ENCODE assay signal across 9 mouse cellular contexts in genomic region chr19:34547976-34548375, GRCm38 (mm10). TPM values are rescaled to one million over a fixed set of nuclear protein-coding genes. Genes with fewer than 3 reads are reported as not detected.
DNase-seq lines count a peak whose midpoint lies in the region; ATAC-seq lines count a peak whose summit lies in the region.
"Had no signal": no experiment of that assay in that cellular context is flagged by ENCODE, and none has a peak within 500 bp of the region (broad histone marks: within the 10 kb centered on the region; RNA-seq: fewer than 3 reads in every experiment).

No protein-coding gene starts in this region.

- no peak overlapping the region for H3K27ac ChIP-seq in hindbrain, embryonic 14.5 days
- H3K27ac ChIP-seq in hindbrain, embryonic 16.5 days (ENCODE audit: low read depth, low read length): no peak overlapping the region
- H3K27ac ChIP-seq in neural tube, embryonic 11.5 days (ENCODE audit: low read depth, low read length): no peak overlapping the region
- H3K27ac ChIP-seq: embryonic facial prominence, embryonic 15.5 days had no signal

- H3K9ac ChIP-seq in hindbrain, embryonic 14.5 days: no peak overlapping the region
- H3K9ac ChIP-seq in hindbrain, embryonic 16.5 days (ENCODE audit: low read depth, low read length): no peak overlapping the region
- H3K9ac ChIP-seq in neural tube, embryonic 11.5 days (ENCODE audit: low read length): no peak overlapping the region
- H3K9ac ChIP-seq: embryonic facial prominence, embryonic 15.5 days had no signal

- H3K27me3 ChIP-seq in hindbrain, embryonic 14.5 days (ENCODE audit: control insufficient read depth, insufficient read depth, low read length): no peaks in the 10 kb centered on the region
- no peaks in the 10 kb centered on the region for H3K27me3 ChIP-seq in hindbrain, embryonic 16.5 days (replicated peaks; ENCODE audit: control insufficient read depth, insufficient read depth, low read length)
- no peaks in the 10 kb centered on the region for H3K27me3 ChIP-seq in neural tube, embryonic 11.5 days (ENCODE audit: control insufficient read depth, insufficient read depth, low read length)
- H3K27me3 ChIP-seq: embryonic facial prominence, embryonic 15.5 days had no signal

- ATAC-seq in hindbrain, embryonic 14.5 days (ENCODE audit: low FRiP score): no peak
- no peak for ATAC-seq in hindbrain, embryonic 16.5 days
- ATAC-seq in neural tube, embryonic 11.5 days (ENCODE audit: insufficient read depth, low FRiP score, low TSS enrichment): no peak

- DNase-seq in hindbrain, embryonic 14.5 days (ENCODE audit: low spot score): peak; percentile 68
- DNase-seq in adrenal gland, adult 18-20 months (ENCODE audit: low spot score in 2 of 2): peak; percentile 81 to 89
- DNase-seq in embryo, embryonic 11 days: peak; percentile 78
- DNase-seq in heart, postnatal 14 days: peak; percentile 83 to 88
- DNase-seq in left cerebral cortex, postnatal 10 days (ENCODE audit: extremely low spot score in 1 of 2, low spot score in 2 of 2): peak; percentile 54 to 76
- DNase-seq in neural tube, embryonic 11.5 days (ENCODE audit: low spot score): peak; percentile 75
- DNase-seq in thymus, postnatal 0 days (ENCODE audit: low spot score): peak; percentile 87

- WGBS in hindbrain, embryonic 14.5 days: 28% methylated on average over 7 of the region's 7 CpGs
- WGBS in hindbrain, embryonic 16.5 days: 25% methylated on average over 7 of the region's 7 CpGs
- 30% methylated on average over 7 of the region's 7 CpGs for WGBS in neural tube, embryonic 11.5 days

- no peak overlapping the region for H3K4me3 ChIP-seq in hindbrain, embryonic 14.5 days (replicated peaks; ENCODE audit: low read length)
- no peak overlapping the region for H3K4me3 ChIP-seq in hindbrain, embryonic 16.5 days (ENCODE audit: low read length)
- H3K4me3 ChIP-seq in neural tube, embryonic 11.5 days (ENCODE audit: low read depth, low read length): no peak overlapping the region
- H3K4me3 ChIP-seq: embryonic facial prominence, embryonic 15.5 days had no signal

- H3K4me2 ChIP-seq in hindbrain, embryonic 14.5 days (replicated peaks): no peak overlapping the region
- no peak overlapping the region for H3K4me2 ChIP-seq in hindbrain, embryonic 16.5 days (ENCODE audit: low read length)
- no peak overlapping the region for H3K4me2 ChIP-seq in neural tube, embryonic 11.5 days (ENCODE audit: low read depth)
- H3K4me2 ChIP-seq: embryonic facial prominence, embryonic 15.5 days had no signal

- intact Hi-C loops in heart, postnatal 14 days (cut with DNase I): loop anchor here (1.0 to 5.0 kb wide), 3 partner anchors 46 to 213 kb away; no protein-coding TSS in a partner anchor
- intact Hi-C loops in left cerebral cortex, postnatal 10 days (cut with DNase I): loop anchor here (5.0 to 10.0 kb wide), 2 partner anchors 89 to 303 kb away; no protein-coding TSS in a partner anchor

- H3K36me3 ChIP-seq in hindbrain, embryonic 14.5 days (replicated peaks; ENCODE audit: control insufficient read depth, insufficient read depth): no peaks in the 10 kb centered on the region
- no peaks in the 10 kb centered on the region for H3K36me3 ChIP-seq in hindbrain, embryonic 16.5 days (ENCODE audit: control insufficient read depth, insufficient read depth, low read length)
- no peaks in the 10 kb centered on the region for H3K36me3 ChIP-seq in neural tube, embryonic 11.5 days (ENCODE audit: control insufficient read depth, insufficient read depth, low read length)
- H3K36me3 ChIP-seq: embryonic facial prominence, embryonic 15.5 days had no signal

- H3K9me3 ChIP-seq in hindbrain, embryonic 14.5 days (ENCODE audit: control insufficient read depth, low read length): no peaks in the 10 kb centered on the region
- no peaks in the 10 kb centered on the region for H3K9me3 ChIP-seq in hindbrain, embryonic 16.5 days (ENCODE audit: control insufficient read depth, low read length)
- no peaks in the 10 kb centered on the region for H3K9me3 ChIP-seq in neural tube, embryonic 11.5 days (ENCODE audit: control insufficient read depth, low read length)
- H3K9me3 ChIP-seq: embryonic facial prominence, embryonic 15.5 days had no signal

- H3K4me1 ChIP-seq in hindbrain, embryonic 14.5 days (replicated peaks; ENCODE audit: control insufficient read depth, insufficient read depth, low read length): no peaks in the 10 kb centered on the region
- H3K4me1 ChIP-seq in hindbrain, embryonic 16.5 days (ENCODE audit: control insufficient read depth, insufficient read depth, low read depth, low read length): peaks cover 7% of the 10 kb centered on the region
- no peaks in the 10 kb centered on the region for H3K4me1 ChIP-seq in neural tube, embryonic 11.5 days (ENCODE audit: control insufficient read depth, insufficient read depth, low read length)

RNA-seq across cellular contexts. Expression of gene Ifit2, which starts 2.5 kb away (rescaled TPM):
- 5.8 and 8.1 TPM in 2 replicates for polyA plus RNA-seq in hindbrain, embryonic 14.5 days (2014; fragmentation: Nextera tagmentation; extraction: Ambion mirVana)
- 7.0 and 7.2 TPM in 2 replicates for polyA plus RNA-seq in hindbrain, embryonic 16.5 days (2015; fragmentation: Nextera tagmentation; extraction: Ambion mirVana)
- total RNA-seq in adrenal gland, adult 18-20 months (2021): 1 to 10 TPM; 2.8 to 4.3 TPM
- total RNA-seq in heart, postnatal 14 days (2021): 1 to 10 TPM; 3.3 to 3.5 TPM
- 1 to 10 TPM; 6.9 to 7.1 TPM for total RNA-seq in left cerebral cortex, postnatal 10 days (2021)
- polyA plus RNA-seq in neural tube, embryonic 11.5 days (2014; fragmentation: Nextera tagmentation; extraction: Ambion mirVana): 4.3 and 4.8 TPM in 2 replicates
- 17.2 and 17.8 TPM in 2 replicates for polyA plus RNA-seq in thymus, postnatal 0 days (2015; fragmentation: Nextera tagmentation; extraction: Ambion mirVana)

RNA-seq across cellular contexts. Expression of gene Lipa, which starts 20.7 kb away (rescaled TPM):
- polyA plus RNA-seq in hindbrain, embryonic 14.5 days (2014; fragmentation: Nextera tagmentation; extraction: Ambion mirVana): 28.6 and 30.3 TPM in 2 replicates
- 24.6 and 25.2 TPM in 2 replicates for polyA plus RNA-seq in hindbrain, embryonic 16.5 days (2015; fragmentation: Nextera tagmentation; extraction: Ambion mirVana)
- total RNA-seq in adrenal gland, adult 18-20 months (2021): 100 to 1,000 TPM; 101 to 207 TPM
- total RNA-seq in heart, postnatal 14 days (2021): 10 to 100 TPM; 26.9 to 28.6 TPM
- 10 to 100 TPM; 13.5 to 13.9 TPM for total RNA-seq in left cerebral cortex, postnatal 10 days (2021)
- polyA plus RNA-seq in neural tube, embryonic 11.5 days (2014; fragmentation: Nextera tagmentation; extraction: Ambion mirVana): 26.5 and 27.5 TPM in 2 replicates
- polyA plus RNA-seq in thymus, postnatal 0 days (2015; fragmentation: Nextera tagmentation; extraction: Ambion mirVana): 146 and 150 TPM in 2 replicates

RNA-seq across cellular contexts. Expression of gene Ifit3, which starts 35.4 kb away (rescaled TPM):
- 0.80 and 1.1 TPM in 2 replicates for polyA plus RNA-seq in hindbrain, embryonic 14.5 days (2014; fragmentation: Nextera tagmentation; extraction: Ambion mirVana)
- 1.1 and 2.3 TPM in 2 replicates for polyA plus RNA-seq in hindbrain, embryonic 16.5 days (2015; fragmentation: Nextera tagmentation; extraction: Ambion mirVana)
- 1 to 10 TPM; 5.4 to 6.3 TPM for total RNA-seq in adrenal gland, adult 18-20 months (2021)
- 1 to 10 TPM; 1.2 to 1.3 TPM for total RNA-seq in heart, postnatal 14 days (2021)
- under 1 TPM; 0.41 to 0.71 TPM for total RNA-seq in left cerebral cortex, postnatal 10 days (2021)
- polyA plus RNA-seq in neural tube, embryonic 11.5 days (2014; fragmentation: Nextera tagmentation; extraction: Ambion mirVana): 0.30 and 0.34 TPM in 2 replicates
- 32.1 and 40.7 TPM in 2 replicates for polyA plus RNA-seq in thymus, postnatal 0 days (2015; fragmentation: Nextera tagmentation; extraction: Ambion mirVana)

RNA-seq across cellular contexts. Expression of gene Ifit1bl1, which starts 53.8 kb away (rescaled TPM):
- 1.4 and 1.7 TPM in 2 replicates for polyA plus RNA-seq in hindbrain, embryonic 14.5 days (2014; fragmentation: Nextera tagmentation; extraction: Ambion mirVana)
- 1.4 TPM in 2 replicates for polyA plus RNA-seq in hindbrain, embryonic 16.5 days (2015; fragmentation: Nextera tagmentation; extraction: Ambion mirVana)
- under 1 TPM; 0.40 to 0.48 TPM for total RNA-seq in adrenal gland, adult 18-20 months (2021)
- under 1 TPM; 0.88 to 1.00 TPM for total RNA-seq in heart, postnatal 14 days (2021)
- total RNA-seq in left cerebral cortex, postnatal 10 days (2021): 1 to 10 TPM; 2.1 to 2.3 TPM
- 0.11 and 0.22 TPM in 2 replicates for polyA plus RNA-seq in neural tube, embryonic 11.5 days (2014; fragmentation: Nextera tagmentation; extraction: Ambion mirVana)
- 1.5 and 2.4 TPM in 2 replicates for polyA plus RNA-seq in thymus, postnatal 0 days (2015; fragmentation: Nextera tagmentation; extraction: Ambion mirVana)

RNA-seq across cellular contexts. Expression of gene Ifit3b, which starts 59.8 kb away (rescaled TPM):
- polyA plus RNA-seq in hindbrain, embryonic 14.5 days (2014; fragmentation: Nextera tagmentation; extraction: Ambion mirVana): 0.21 and 0.52 TPM in 2 replicates
- 0.14 and 0.25 TPM in 2 replicates for polyA plus RNA-seq in hindbrain, embryonic 16.5 days (2015; fragmentation: Nextera tagmentation; extraction: Ambion mirVana)
- total RNA-seq in adrenal gland, adult 18-20 months (2021): 1 to 10 TPM; 1.9 to 2.5 TPM
- under 1 TPM; 0.50 to 0.56 TPM for total RNA-seq in heart, postnatal 14 days (2021)
- total RNA-seq in left cerebral cortex, postnatal 10 days (2021): under 1 TPM; 0.21 to 0.51 TPM
- polyA plus RNA-seq in neural tube, embryonic 11.5 days (2014; fragmentation: Nextera tagmentation; extraction: Ambion mirVana): not detected in 2 replicates
- 6.6 and 7.7 TPM in 2 replicates for polyA plus RNA-seq in thymus, postnatal 0 days (2015; fragmentation: Nextera tagmentation; extraction: Ambion mirVana)
